Mouse (Mus musculus): ENCODE measurements around the gene Gm9507. TPM values are rescaled to one million over a fixed set of nuclear protein-coding genes. Genes with fewer than 3 reads are reported as not detected.
A peak's percentile ranks its signal among the peaks of the same experiment; 100 is the strongest.

Gm9507 gene
- polyA plus RNA-seq, 1 experiment from 2014 or later, result not detected

- TF ChIP-seq EP300 (IDR thresholded peaks at IDR 0.05), result no peak
- TF ChIP-seq CTCF (IDR thresholded peaks at IDR 0.05), result no peak
- 42% methylated on average over 6 of the region's 6 CpGs for WGBS
- Histone ChIP-seq H3K4me1 (ENCODE audit: insufficient read depth, low read depth, low read length) (no peaks in the 10 kb centered on the region), H3K36me3 (ENCODE audit: insufficient read depth, low read length) (no peaks in the 10 kb centered on the region), H3K4me2 (replicated peaks; ENCODE audit: low read depth, low read length) (no peak within 1 kb of the TSS), H3K27me3 (replicated peaks; ENCODE audit: insufficient read depth, low read length) (no peaks in the 10 kb centered on the region), H3K4me3 (ENCODE audit: low read depth, low read length) (no peak within 1 kb of the TSS), H3K9ac (replicated peaks; ENCODE audit: low read depth) (no peak within 1 kb of the TSS), H3K27ac (ENCODE audit: low read length) (no peak within 1 kb of the TSS), H3K9me3 (ENCODE audit: low read length) (no peaks in the 10 kb centered on the region)
- DNase-seq (ENCODE audit: low spot score), result peak; percentile 12
- ATAC-seq, result peak; percentile 62
Measured at GRCm38 (mm10) chr10:77826951-77827350, 15.3 kb upstream of the Gm9507 start, which contains the start of gene Krtap10-4. Krtap10-4 (minus strand) TSS chr10:77827095.

GRCm38 (mm10) chr10:77819203-77819602, 7.6 kb upstream of the Gm9507 start:
- no peaks in the 10 kb centered on the region for H3K9me3 ChIP-seq (ENCODE audit: low read length)
- H3K4me1 ChIP-seq (ENCODE audit: insufficient read depth, low read depth, low read length), result no peaks in the 10 kb centered on the region
- no peak overlapping the region for H3K27ac ChIP-seq (ENCODE audit: low read length)
- H3K4me2 ChIP-seq (replicated peaks; ENCODE audit: low read depth, low read length), result no peak overlapping the region
- TF ChIP-seq CTCF (IDR thresholded peaks at IDR 0.05), result no peak
- no peak for TF ChIP-seq EP300 (IDR thresholded peaks at IDR 0.05)
- 32% methylated on average over 4 of the region's 4 CpGs for WGBS
- no peak overlapping the region for H3K9ac ChIP-seq (replicated peaks; ENCODE audit: low read depth)
- no peak overlapping the region for H3K4me3 ChIP-seq (ENCODE audit: low read depth, low read length)
- no peak for ATAC-seq
- no peaks in the 10 kb centered on the region for H3K36me3 ChIP-seq (ENCODE audit: insufficient read depth, low read length)
- no peak for DNase-seq (ENCODE audit: low spot score)
- H3K27me3 ChIP-seq (replicated peaks; ENCODE audit: insufficient read depth, low read length), result no peaks in the 10 kb centered on the region

- no peaks in the 10 kb centered on the region for H3K9me3 ChIP-seq (ENCODE audit: low read length)
- H3K4me3 ChIP-seq (ENCODE audit: low read depth, low read length), result no peak overlapping the region
- H3K4me1 ChIP-seq (ENCODE audit: insufficient read depth, low read depth, low read length), result no peaks in the 10 kb centered on the region
- H3K4me2 ChIP-seq (replicated peaks; ENCODE audit: low read depth, low read length), result no peak overlapping the region
- 97% methylated on average over 4 of the region's 4 CpGs for WGBS
- DNase-seq (ENCODE audit: low spot score) (no peak), ATAC-seq (no peak)
- H3K36me3 ChIP-seq (ENCODE audit: insufficient read depth, low read length), result no peaks in the 10 kb centered on the region
- H3K27me3 ChIP-seq (replicated peaks; ENCODE audit: insufficient read depth, low read length), result no peaks in the 10 kb centered on the region
- H3K27ac ChIP-seq (ENCODE audit: low read length), result no peak overlapping the region
- TF ChIP-seq EP300 (IDR thresholded peaks at IDR 0.05) (no peak), CTCF (IDR thresholded peaks at IDR 0.05) (no peak)
- no peak overlapping the region for H3K9ac ChIP-seq (replicated peaks; ENCODE audit: low read depth)
Measured at GRCm38 (mm10) chr10:77818523-77818922, 6.9 kb upstream of the Gm9507 start.

- Histone ChIP-seq H3K27me3 (replicated peaks; ENCODE audit: insufficient read depth, low read length) (no peaks in the 10 kb centered on the region), H3K27ac (ENCODE audit: low read length) (no peak overlapping the region), H3K36me3 (ENCODE audit: insufficient read depth, low read length) (no peaks in the 10 kb centered on the region), H3K4me1 (ENCODE audit: insufficient read depth, low read depth, low read length) (no peaks in the 10 kb centered on the region), H3K9ac (replicated peaks; ENCODE audit: low read depth) (no peak overlapping the region), H3K4me3 (ENCODE audit: low read depth, low read length) (no peak overlapping the region), H3K9me3 (ENCODE audit: low read length) (no peaks in the 10 kb centered on the region), H3K4me2 (replicated peaks; ENCODE audit: low read depth, low read length) (no peak overlapping the region)
- DNase-seq (ENCODE audit: low spot score), result peak; percentile 5
- TF ChIP-seq EP300 (IDR thresholded peaks at IDR 0.05), result no peak
- TF ChIP-seq CTCF (IDR thresholded peaks at IDR 0.05), result peak; percentile 72
- ATAC-seq, result no peak
- WGBS, result 24% methylated on average over 5 of the region's 5 CpGs
Measured at GRCm38 (mm10) chr10:77815514-77815913, 3.9 kb upstream of the Gm9507 start.

GRCm38 (mm10) chr10:77814382-77814781, 2.7 kb upstream of the Gm9507 start, which contains the start of gene Gm2696:
Gm2696 (plus strand) TSS chr10:77814682.
- WGBS, result 34% methylated on average over 4 of the region's 4 CpGs

GRCm38 (mm10) chr10:77804095-77804494, 7.5 kb downstream of the Gm9507 start:
- no peak overlapping the region for H3K4me2 ChIP-seq (replicated peaks; ENCODE audit: low read depth, low read length)
- no peak overlapping the region for H3K4me3 ChIP-seq (ENCODE audit: low read depth, low read length)
- DNase-seq (ENCODE audit: low spot score), result no peak
- no peak overlapping the region for H3K27ac ChIP-seq (ENCODE audit: low read length)
- H3K9me3 ChIP-seq (ENCODE audit: low read length), result no peaks in the 10 kb centered on the region
- no peaks in the 10 kb centered on the region for H3K4me1 ChIP-seq (ENCODE audit: insufficient read depth, low read depth, low read length)
- ATAC-seq, result 0 out of 2 replicates have a peak, but pooled peaks have one; percentile 28
- H3K9ac ChIP-seq (replicated peaks; ENCODE audit: low read depth), result no peak overlapping the region
- 37% methylated on average over 3 of the region's 3 CpGs for WGBS
- TF ChIP-seq CTCF (IDR thresholded peaks at IDR 0.05) (no peak), EP300 (IDR thresholded peaks at IDR 0.05) (no peak)
- no peaks in the 10 kb centered on the region for H3K27me3 ChIP-seq (replicated peaks; ENCODE audit: insufficient read depth, low read length)
- H3K36me3 ChIP-seq (ENCODE audit: insufficient read depth, low read length), result no peaks in the 10 kb centered on the region

More at GRCm38 (mm10) chr10:77814382-77814781, 2.7 kb upstream of the Gm9507 start, which contains the start of gene Gm2696:
- ATAC-seq, result no peak
- Histone ChIP-seq H3K9me3 (ENCODE audit: low read length) (no peaks in the 10 kb centered on the region), H3K4me1 (ENCODE audit: insufficient read depth, low read depth, low read length) (no peaks in the 10 kb centered on the region), H3K9ac (replicated peaks; ENCODE audit: low read depth) (no peak within 1 kb of the TSS), H3K27ac (ENCODE audit: low read length) (no peak within 1 kb of the TSS), H3K4me3 (ENCODE audit: low read depth, low read length) (no peak within 1 kb of the TSS), H3K4me2 (replicated peaks; ENCODE audit: low read depth, low read length) (no peak within 1 kb of the TSS), H3K36me3 (ENCODE audit: insufficient read depth, low read length) (no peaks in the 10 kb centered on the region), H3K27me3 (replicated peaks; ENCODE audit: insufficient read depth, low read length) (no peaks in the 10 kb centered on the region)
- TF ChIP-seq CTCF (IDR thresholded peaks at IDR 0.05), result no peak
- no peak for TF ChIP-seq EP300 (IDR thresholded peaks at IDR 0.05)
- DNase-seq (ENCODE audit: low spot score), result no peak
